Mouse (Mus musculus): Measurements from ENCODE around the gene Nhsl1.

The Nhsl1 gene

DNA sequence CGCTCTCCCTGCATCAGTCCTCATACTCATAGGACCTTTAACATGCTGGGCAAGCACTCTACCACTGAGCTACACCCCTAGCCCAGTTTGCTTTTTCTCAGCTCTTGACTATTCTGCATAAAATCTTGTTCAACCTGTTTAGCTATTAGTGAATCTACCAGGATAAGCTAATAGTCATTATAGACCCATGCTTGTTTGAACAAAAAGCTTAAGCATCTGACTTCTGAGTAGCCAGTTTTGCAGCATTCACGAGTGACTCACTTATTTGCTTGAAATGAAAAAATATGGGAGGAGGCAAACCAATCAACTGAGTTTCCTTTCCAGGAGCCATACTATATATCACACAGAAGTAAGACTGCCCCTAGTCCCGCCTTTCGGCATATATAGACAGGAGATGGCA, 32.0 kb downstream of the Nhsl1 start:
- no peak for DNase-seq

DNA sequence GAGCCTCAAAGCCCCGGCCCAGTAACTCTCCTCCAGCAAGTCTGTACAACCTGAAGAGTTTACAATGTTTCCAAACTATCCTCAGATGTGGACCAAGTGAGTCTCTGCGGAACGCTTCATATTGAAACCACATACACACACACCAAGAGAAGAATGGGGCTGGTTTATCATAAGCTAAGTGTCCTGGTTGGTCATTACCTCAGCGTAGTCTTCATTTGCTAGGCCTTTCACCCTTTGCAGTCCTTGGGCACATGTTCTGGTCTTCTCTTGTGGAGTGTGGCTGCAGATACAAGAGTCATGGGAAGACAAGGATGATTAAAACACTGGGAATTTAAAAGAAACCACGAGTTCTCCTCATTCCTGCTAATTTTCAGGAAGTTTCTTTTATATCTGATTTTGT, 34.2 kb downstream of the Nhsl1 start:
- no peak for DNase-seq

DNA sequence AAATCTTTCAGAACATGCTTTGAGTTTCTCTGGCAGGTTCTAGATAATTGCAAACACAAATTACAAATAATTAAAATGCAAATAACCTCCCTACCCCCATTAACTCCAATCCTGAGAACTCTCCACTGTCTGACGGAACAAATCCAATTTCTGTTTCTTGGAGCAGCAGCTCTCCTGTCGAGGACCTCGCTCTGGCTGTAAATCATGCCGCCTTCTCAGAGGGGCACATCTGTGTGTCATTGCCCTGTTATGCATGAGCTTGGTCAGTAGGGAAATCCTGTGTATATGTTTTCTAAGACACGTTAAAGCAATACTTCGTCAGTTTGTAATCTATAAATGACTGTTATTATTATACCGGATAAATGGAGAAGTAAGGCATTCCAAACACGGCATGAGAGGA, 35.3 kb downstream of the Nhsl1 start:
- no peak for DNase-seq

GRCm38 (mm10) chr10:18356461-18356860, 37.7 kb downstream of the Nhsl1 start:
- no peak for DNase-seq

GRCm38 (mm10) chr10:18357212-18357611, 38.4 kb downstream of the Nhsl1 start:
- DNase-seq: no peak

DNA sequence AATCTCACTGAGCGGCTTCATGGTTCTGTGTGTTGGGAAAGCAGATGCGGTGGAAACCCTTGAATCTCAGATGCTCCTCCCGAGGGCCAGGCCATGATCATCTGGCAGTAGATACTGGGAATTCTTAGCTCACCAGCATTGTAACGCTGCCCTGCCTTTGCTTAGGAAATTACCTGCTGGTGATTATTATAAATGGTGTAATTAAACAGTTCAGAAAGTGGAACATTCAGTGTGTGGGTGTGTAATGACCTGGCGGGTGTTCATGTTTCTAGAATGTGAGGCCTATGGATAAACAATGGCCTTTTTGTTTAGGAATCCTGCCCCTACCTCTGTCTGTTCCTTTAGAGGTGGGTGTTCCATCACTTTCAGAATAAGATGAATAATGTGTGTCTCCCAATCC, 39.7 kb downstream of the Nhsl1 start:
- DNase-seq: no peak

DNA sequence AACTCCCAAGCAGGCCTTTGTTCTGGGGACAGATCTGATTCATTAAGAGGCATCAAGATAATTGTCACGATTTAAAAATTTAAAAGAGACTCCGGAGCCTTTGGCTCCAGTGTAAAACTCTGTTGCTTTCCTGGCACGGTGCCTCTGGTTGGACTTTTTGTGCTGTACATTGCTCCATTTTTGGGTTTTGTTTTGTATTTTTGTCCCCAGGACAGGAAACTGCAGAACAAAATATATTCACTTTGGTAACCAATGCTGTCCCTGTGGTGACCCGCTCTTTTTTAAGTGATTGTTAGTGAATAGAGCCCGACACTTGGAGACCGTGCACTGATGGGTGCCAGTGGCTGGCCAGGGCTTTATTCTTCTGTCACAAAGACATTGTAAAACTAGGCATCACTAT, 41.4 kb downstream of the Nhsl1 start:
- peak in 1 of 2 experiments; percentile 18 for DNase-seq

- no peak for DNase-seq
These were observed 46.6 kb downstream of the Nhsl1 start for GRCm38 (mm10) chr10:18365432-18365831.

DNA sequence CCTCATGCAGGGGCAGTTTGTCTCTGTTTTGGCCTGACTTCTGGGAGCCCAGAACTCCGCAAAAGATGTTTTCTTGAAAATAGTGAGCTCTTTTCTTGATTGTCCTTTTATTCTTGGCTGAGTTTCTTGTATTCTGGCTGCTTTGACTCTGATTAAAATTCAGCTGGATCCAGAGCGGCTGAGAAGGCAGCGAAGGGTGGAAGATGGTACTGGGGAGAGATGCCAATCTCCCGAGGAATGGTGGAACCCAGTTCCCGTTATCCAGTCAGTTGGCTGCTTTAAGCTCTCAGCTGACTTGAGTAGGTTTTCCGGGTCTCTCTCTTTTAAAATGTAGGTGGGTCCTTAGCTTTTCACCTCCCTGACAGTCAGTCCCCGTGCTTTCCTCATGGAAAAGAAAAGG, 47.9 kb downstream of the Nhsl1 start:
- no peak for DNase-seq

- DNase-seq: no peak
These were observed 49.3 kb downstream of the Nhsl1 start for GRCm38 (mm10) chr10:18368111-18368510.

GRCm38 (mm10) chr10:18370475-18371286, 51.9 kb downstream of the Nhsl1 start:
- DNase-seq: no peak

DNA sequence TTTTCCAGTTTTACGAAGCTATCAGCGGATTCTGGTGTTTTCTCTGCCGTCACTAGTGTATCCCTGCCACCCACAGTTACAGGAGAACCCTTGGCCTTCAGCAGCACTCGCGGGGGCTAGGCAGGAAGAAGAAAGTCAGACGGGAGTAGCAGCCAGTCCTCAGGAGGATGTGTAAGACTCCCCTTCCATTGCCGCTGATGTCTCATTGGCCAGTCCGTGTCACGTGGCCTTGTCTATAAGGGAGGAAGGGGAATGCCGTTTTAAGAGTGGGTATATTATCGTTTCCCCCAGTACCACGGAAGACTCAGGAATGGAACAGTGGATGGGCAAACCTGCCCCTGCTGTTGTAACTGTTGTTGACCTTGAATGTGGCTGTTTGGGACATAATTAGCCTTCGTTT, 53.1 kb downstream of the Nhsl1 start:
- DNase-seq: peak in 1 of 2 experiments; percentile 19

GRCm38 (mm10) chr10:18375301-18375700, 56.5 kb downstream of the Nhsl1 start:
- no peak for DNase-seq

DNA sequence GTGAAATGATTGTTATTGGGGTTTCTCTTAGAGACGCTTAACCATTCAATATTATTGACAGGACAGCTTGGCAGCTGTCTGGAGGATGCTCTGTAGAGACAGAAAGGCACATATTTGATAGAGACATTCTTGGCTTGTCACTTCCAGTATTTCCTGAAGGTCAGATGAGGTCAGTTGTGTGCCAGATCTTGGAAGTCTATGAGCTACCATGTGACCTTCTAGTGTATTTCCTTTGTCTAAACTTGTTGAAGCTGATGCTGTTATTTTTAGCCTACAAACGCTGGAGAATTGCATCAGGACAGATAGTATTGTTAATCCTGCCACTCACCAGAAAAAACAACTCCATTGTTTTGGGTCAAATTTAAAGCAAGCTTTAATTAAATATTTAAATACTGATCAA, 66.0 kb downstream of the Nhsl1 start:
- DNase-seq: no peak

DNA sequence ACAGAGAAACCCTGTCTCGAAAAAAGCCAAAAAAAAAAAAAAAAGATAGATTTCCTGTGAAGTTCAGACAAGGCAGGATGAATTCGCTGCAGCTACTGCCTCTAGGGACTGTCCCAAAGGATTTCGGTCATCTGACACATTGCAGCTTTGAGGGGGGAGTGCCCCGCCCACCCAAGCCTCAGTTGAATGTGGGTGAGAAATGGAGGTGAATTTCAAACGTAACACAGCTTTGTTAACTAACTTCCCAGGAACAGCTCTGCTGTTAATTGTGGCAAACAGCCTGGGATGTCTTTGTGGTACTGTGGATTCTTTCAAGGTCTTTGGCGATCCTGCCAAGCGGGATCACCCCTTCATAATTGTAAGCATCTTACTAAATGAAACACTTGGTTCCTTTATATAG, 67.4 kb downstream of the Nhsl1 start:
- no peak for DNase-seq

- peak; percentile 51 to 71 for DNase-seq
These were observed 70.2 kb downstream of the Nhsl1 start for GRCm38 (mm10) chr10:18388784-18389575.

DNA sequence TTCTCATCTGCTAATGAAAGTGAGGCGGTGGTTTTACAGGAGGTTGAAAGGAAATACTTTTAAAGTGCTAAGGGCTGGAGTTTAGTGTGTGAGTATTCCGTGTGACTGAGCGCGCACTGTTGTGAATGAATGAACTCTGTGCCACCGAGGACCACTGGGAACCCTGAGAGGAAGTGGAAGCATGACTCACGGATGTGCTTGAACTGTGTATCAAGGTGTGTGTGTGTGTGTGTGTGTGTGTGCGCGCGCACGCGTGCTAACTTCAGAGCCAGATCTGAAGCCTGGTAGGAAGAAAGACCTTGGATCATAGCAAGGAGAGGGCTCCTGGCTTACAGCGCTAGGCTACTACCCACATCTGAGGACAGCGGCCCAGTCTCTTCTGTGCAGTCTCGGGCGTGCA, 71.2 kb downstream of the Nhsl1 start:
- no peak for DNase-seq

DNA sequence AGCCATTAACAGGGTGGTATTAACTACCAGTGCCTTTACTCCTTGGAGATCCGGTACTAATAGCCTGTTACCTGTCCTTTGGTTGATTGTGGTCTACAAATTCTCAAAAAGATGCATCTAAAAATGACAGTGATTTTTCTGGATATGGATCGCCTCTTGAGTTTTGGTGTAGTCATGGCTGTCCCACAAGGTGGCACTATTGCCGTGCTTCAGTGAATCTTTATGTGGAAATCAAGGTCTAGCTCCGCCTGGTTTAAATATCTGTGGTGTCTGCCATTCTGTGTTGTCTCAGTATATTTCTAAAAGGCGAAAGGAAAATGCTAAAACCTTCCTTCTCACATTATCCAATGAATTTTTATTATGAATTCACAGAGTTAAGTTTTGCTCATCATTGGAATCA, 72.8 kb downstream of the Nhsl1 start:
- peak; percentile 70 to 81 for DNase-seq

DNA sequence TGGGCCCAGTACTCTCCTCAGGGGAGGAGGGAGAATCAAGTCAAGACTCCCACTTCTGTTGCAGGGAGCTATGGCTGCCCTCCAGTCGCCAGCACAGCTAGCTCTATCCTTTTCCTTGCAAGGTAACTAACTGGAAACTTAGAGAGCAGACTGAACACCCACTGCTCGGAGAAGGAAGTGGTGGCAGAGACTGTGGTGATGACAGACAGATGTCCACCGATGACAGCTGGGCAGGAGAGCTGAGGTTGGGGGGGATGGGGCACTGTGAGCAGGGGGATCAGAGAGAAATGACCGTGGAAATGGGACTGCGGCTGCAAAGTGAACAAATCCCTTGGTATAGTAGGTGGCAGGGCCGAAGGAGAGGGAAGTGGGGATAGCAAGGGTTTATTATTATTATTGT, 73.5 kb downstream of the Nhsl1 start:
- no peak for DNase-seq

DNA sequence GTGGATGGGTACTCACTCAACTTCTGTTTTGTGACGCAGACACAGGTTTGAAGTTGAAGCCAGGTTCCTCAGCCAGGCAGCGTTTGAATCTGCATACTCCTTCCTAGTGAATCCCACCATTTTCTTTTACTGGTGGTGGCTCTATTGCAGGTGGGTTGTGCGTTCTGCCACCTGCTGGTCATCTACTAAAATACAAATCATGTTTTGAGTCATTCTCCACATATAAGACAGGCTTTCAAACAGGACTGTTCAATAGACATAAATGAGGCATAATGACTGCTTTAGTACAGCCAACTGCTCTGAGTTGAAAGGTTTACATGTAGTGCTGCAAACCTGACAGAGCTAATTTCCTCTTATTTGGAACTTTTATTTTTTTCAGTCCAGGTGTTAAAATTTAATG, 75.0 kb downstream of the Nhsl1 start:
- DNase-seq: no peak

GRCm38 (mm10) chr10:18394270-18394669, 75.5 kb downstream of the Nhsl1 start:
- DNase-seq: no peak

GRCm38 (mm10) chr10:18400089-18400644, 81.4 kb downstream of the Nhsl1 start:
- DNase-seq: no peak

- DNase-seq: no peak
These were observed 82.2 kb downstream of the Nhsl1 start for GRCm38 (mm10) chr10:18400998-18401397.

DNA sequence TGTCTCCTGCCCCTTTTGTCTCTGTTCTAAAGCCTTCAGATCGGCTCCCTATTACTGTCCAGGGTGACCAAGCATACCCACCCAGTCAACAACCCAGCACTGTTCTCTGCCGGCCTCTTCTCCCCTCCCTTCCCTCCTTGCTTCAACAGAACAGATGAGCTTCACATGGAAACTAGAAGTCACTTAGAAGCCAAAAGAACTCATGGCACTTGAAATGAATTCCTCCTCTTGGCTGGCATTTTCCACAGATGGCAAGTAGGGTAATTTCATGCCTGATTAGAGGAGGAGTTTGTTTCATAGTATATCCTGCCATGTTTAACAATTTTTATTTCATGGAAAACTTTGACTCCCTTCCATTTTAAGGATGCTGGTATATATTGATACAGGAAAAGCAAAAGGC, 85.2 kb downstream of the Nhsl1 start:
- DNase-seq: no peak

All from cerebellum, postnatal 25 days (tissue).